14 mouse cellular contexts compared by ENCODE assay signal in genomic region chr7:143109696-143110095, GRCm38 (mm10). TPM values are rescaled to one million over a fixed set of nuclear protein-coding genes. Genes with fewer than 3 reads are reported as not detected.
DNase-seq lines count a peak whose midpoint lies in the region; ATAC-seq lines count a peak whose summit lies in the region.
"Had no signal": no experiment of that assay in that cellular context is flagged by ENCODE, and none has a peak within 500 bp of the region (broad histone marks: within the 10 kb centered on the region; RNA-seq: fewer than 3 reads in every experiment).

No protein-coding gene starts in this region.

- peaks cover 41% of the 10 kb centered on the region for H3K27me3 ChIP-seq in embryonic facial prominence, embryonic 11.5 days (ENCODE audit: control insufficient read depth, insufficient read depth, low read length)
- H3K27me3 ChIP-seq in embryonic facial prominence, embryonic 10.5 days (replicated peaks; ENCODE audit: low read depth, poor library complexity, severe bottlenecking), result peaks cover 80% of the 10 kb centered on the region
- peaks cover 67% of the 10 kb centered on the region for H3K27me3 ChIP-seq in hindbrain, embryonic 10.5 days (ENCODE audit: insufficient read depth, poor library complexity, severe bottlenecking)
- peaks cover 32% of the 10 kb centered on the region for H3K27me3 ChIP-seq in hindbrain, embryonic 16.5 days (replicated peaks; ENCODE audit: control insufficient read depth, insufficient read depth, low read length)
- peaks cover 38% of the 10 kb centered on the region for H3K27me3 ChIP-seq in lung, embryonic 16.5 days (ENCODE audit: control insufficient read depth, insufficient read depth, low read depth, low read length)
- peaks cover 69% of the 10 kb centered on the region for H3K27me3 ChIP-seq in limb, embryonic 10.5 days (ENCODE audit: low read depth, poor library complexity, severe bottlenecking)

- H3K4me3 ChIP-seq in embryonic facial prominence, embryonic 11.5 days (ENCODE audit: low read depth, low read length), result no peak overlapping the region
- no peak overlapping the region for H3K4me3 ChIP-seq in embryonic facial prominence, embryonic 10.5 days
- no peak overlapping the region for H3K4me3 ChIP-seq in hindbrain, embryonic 10.5 days
- no peak overlapping the region for H3K4me3 ChIP-seq in hindbrain, embryonic 16.5 days (ENCODE audit: low read length)
- H3K4me3 ChIP-seq in lung, embryonic 16.5 days (ENCODE audit: low read length), result no peak overlapping the region
- H3K4me3 ChIP-seq in limb, embryonic 10.5 days, result no peak overlapping the region
- H3K4me3 ChIP-seq: left cerebral cortex, adult 2 months; megakaryocyte, embryonic 14.5 days had no signal

- no peak overlapping the region for H3K27ac ChIP-seq in embryonic facial prominence, embryonic 11.5 days (replicated peaks; ENCODE audit: low read depth, low read length)
- H3K27ac ChIP-seq in embryonic facial prominence, embryonic 10.5 days (replicated peaks), result no peak overlapping the region
- 0 out of 2 replicates have a peak overlapping the region, but pooled peaks have one; percentile 12 for H3K27ac ChIP-seq in hindbrain, embryonic 10.5 days
- no peak overlapping the region for H3K27ac ChIP-seq in hindbrain, embryonic 16.5 days (ENCODE audit: low read depth, low read length)
- peak overlapping the region; percentile 85 for H3K27ac ChIP-seq in lung, embryonic 16.5 days (ENCODE audit: low read length)
- peak overlapping the region; percentile 2; the same call in 1 of the 2 replicates for H3K27ac ChIP-seq in limb, embryonic 10.5 days
- H3K27ac ChIP-seq: left cerebral cortex, adult 2 months; liver, embryonic 14.5 days had no signal

- no peak for DNase-seq in embryonic facial prominence, embryonic 11.5 days (ENCODE audit: low spot score)
- no peak for DNase-seq in embryonic facial prominence, embryonic 10.5 days (ENCODE audit: low spot score)
- no peak for DNase-seq in hindbrain, embryonic 10.5 days (ENCODE audit: low spot score)
- no peak for DNase-seq in lung, postnatal 14 days
- no peak for DNase-seq in limb, embryonic 10.5 days (ENCODE audit: low spot score)
- DNase-seq in embryo, embryonic 11 days, result no peak
- DNase-seq: cerebellum, adult 9-10 months; thymus, postnatal 14 days had no signal

- 37% methylated on average over 3 of the region's 3 CpGs for WGBS in embryonic facial prominence, embryonic 11.5 days
- WGBS in embryonic facial prominence, embryonic 10.5 days, result 63% methylated on average over 3 of the region's 3 CpGs
- 59% methylated on average over 3 of the region's 3 CpGs for WGBS in hindbrain, embryonic 10.5 days
- 81% methylated on average over 3 of the region's 3 CpGs for WGBS in hindbrain, embryonic 16.5 days
- 49% methylated on average over 3 of the region's 3 CpGs for WGBS in lung, embryonic 16.5 days
- 81% methylated on average over 3 of the region's 3 CpGs for WGBS in limb, embryonic 10.5 days

- no peak overlapping the region for H3K4me2 ChIP-seq in embryonic facial prominence, embryonic 11.5 days (ENCODE audit: low read depth, low read length)
- H3K4me2 ChIP-seq in hindbrain, embryonic 16.5 days (ENCODE audit: low read length), result no peak overlapping the region
- H3K4me2 ChIP-seq in lung, embryonic 16.5 days (ENCODE audit: low read depth, low read length), result peak overlapping the region; percentile 39

- no peak overlapping the region for H3K9ac ChIP-seq in embryonic facial prominence, embryonic 11.5 days (replicated peaks; ENCODE audit: low read length)
- H3K9ac ChIP-seq in hindbrain, embryonic 16.5 days (ENCODE audit: low read depth, low read length), result no peak overlapping the region
- no peak overlapping the region for H3K9ac ChIP-seq in lung, embryonic 16.5 days (ENCODE audit: low read length)
- H3K9ac ChIP-seq: liver, embryonic 14.5 days had no signal

- ATAC-seq in embryonic facial prominence, embryonic 11.5 days (replicated peaks; ENCODE audit: insufficient number of reproducible peaks, low FRiP score, low TSS enrichment, low read depth), result 0 out of 2 replicates have a peak, but pooled peaks have one; percentile 36
- ATAC-seq in hindbrain, embryonic 16.5 days, result no peak
- ATAC-seq in lung, embryonic 16.5 days (ENCODE audit: low read depth), result no peak

- H3K36me3 ChIP-seq in embryonic facial prominence, embryonic 11.5 days (replicated peaks; ENCODE audit: control insufficient read depth, insufficient read depth, low read depth, low read length), result no peaks in the 10 kb centered on the region
- H3K36me3 ChIP-seq in embryonic facial prominence, embryonic 10.5 days (replicated peaks), result no peaks in the 10 kb centered on the region
- H3K36me3 ChIP-seq in hindbrain, embryonic 10.5 days, result no peaks in the 10 kb centered on the region
- no peaks in the 10 kb centered on the region for H3K36me3 ChIP-seq in hindbrain, embryonic 16.5 days (ENCODE audit: control insufficient read depth, insufficient read depth, low read length)
- no peaks in the 10 kb centered on the region for H3K36me3 ChIP-seq in lung, embryonic 16.5 days (ENCODE audit: control insufficient read depth, insufficient read depth, low read length)
- no peaks in the 10 kb centered on the region for H3K36me3 ChIP-seq in limb, embryonic 10.5 days

- H3K9me3 ChIP-seq in embryonic facial prominence, embryonic 11.5 days (replicated peaks; ENCODE audit: control insufficient read depth, low read length), result no peaks in the 10 kb centered on the region
- peaks cover 2% of the 10 kb centered on the region; the same call in 1 of the 2 replicates for H3K9me3 ChIP-seq in embryonic facial prominence, embryonic 10.5 days
- peaks cover 6% of the 10 kb centered on the region for H3K9me3 ChIP-seq in hindbrain, embryonic 10.5 days
- no peaks in the 10 kb centered on the region for H3K9me3 ChIP-seq in hindbrain, embryonic 16.5 days (ENCODE audit: control insufficient read depth, low read length)
- no peaks in the 10 kb centered on the region for H3K9me3 ChIP-seq in lung, embryonic 16.5 days (ENCODE audit: control insufficient read depth, low read length)
- no peaks in the 10 kb centered on the region for H3K9me3 ChIP-seq in limb, embryonic 10.5 days (replicated peaks)

- peaks cover 6% of the 10 kb centered on the region for H3K4me1 ChIP-seq in embryonic facial prominence, embryonic 11.5 days (ENCODE audit: control insufficient read depth, insufficient read depth, low read length)
- peaks cover 28% of the 10 kb centered on the region for H3K4me1 ChIP-seq in embryonic facial prominence, embryonic 10.5 days
- peaks cover 36% of the 10 kb centered on the region for H3K4me1 ChIP-seq in hindbrain, embryonic 10.5 days (replicated peaks)
- peaks cover 8% of the 10 kb centered on the region; the same call in 1 of the 2 replicates for H3K4me1 ChIP-seq in hindbrain, embryonic 16.5 days (ENCODE audit: control insufficient read depth, insufficient read depth, low read depth, low read length)
- H3K4me1 ChIP-seq in lung, embryonic 16.5 days (replicated peaks; ENCODE audit: control insufficient read depth, insufficient read depth, low read length), result peaks cover 20% of the 10 kb centered on the region
- H3K4me1 ChIP-seq in limb, embryonic 10.5 days, result peaks cover 31% of the 10 kb centered on the region

RNA-seq across cellular contexts. Expression of gene Kcnq1, which starts 3.5 kb away (rescaled TPM):
- 0.81 and 1.5 TPM in 2 replicates for polyA plus RNA-seq in embryonic facial prominence, embryonic 11.5 days (2014; fragmentation: Nextera tagmentation; extraction: Ambion mirVana)
- polyA plus RNA-seq in embryonic facial prominence, embryonic 10.5 days (2016; fragmentation: Nextera tagmentation; extraction: Ambion mirVana), result 1.0 and 1.5 TPM in 2 replicates
- 0.98 and 2.3 TPM in 2 replicates for polyA plus RNA-seq in hindbrain, embryonic 10.5 days (2016; fragmentation: Nextera tagmentation; extraction: Ambion mirVana)
- polyA plus RNA-seq in hindbrain, embryonic 16.5 days (2015; fragmentation: Nextera tagmentation; extraction: Ambion mirVana), result 1.3 and 2.2 TPM in 2 replicates
- polyA plus RNA-seq in lung, embryonic 16.5 days (2015; fragmentation: Nextera tagmentation; extraction: Ambion mirVana), result 7.1 and 9.6 TPM in 2 replicates
- polyA plus RNA-seq in limb, embryonic 10.5 days (2016; fragmentation: Nextera tagmentation; extraction: Ambion mirVana), result 0.94 and 1.0 TPM in 2 replicates

RNA-seq across cellular contexts. Expression of gene Trpm5, which starts 15.3 kb away (rescaled TPM):
- 0.84 and 1.1 TPM in 2 replicates for polyA plus RNA-seq in embryonic facial prominence, embryonic 11.5 days (2014; fragmentation: Nextera tagmentation; extraction: Ambion mirVana)
- polyA plus RNA-seq in embryonic facial prominence, embryonic 10.5 days (2016; fragmentation: Nextera tagmentation; extraction: Ambion mirVana), result 0.60 and 0.77 TPM in 2 replicates
- 0.55 and 0.71 TPM in 2 replicates for polyA plus RNA-seq in hindbrain, embryonic 10.5 days (2016; fragmentation: Nextera tagmentation; extraction: Ambion mirVana)
- polyA plus RNA-seq in hindbrain, embryonic 16.5 days (2015; fragmentation: Nextera tagmentation; extraction: Ambion mirVana), result 2.1 and 3.2 TPM in 2 replicates
- 3.9 and 4.8 TPM in 2 replicates for polyA plus RNA-seq in lung, embryonic 16.5 days (2015; fragmentation: Nextera tagmentation; extraction: Ambion mirVana)
- polyA plus RNA-seq in limb, embryonic 10.5 days (2016; fragmentation: Nextera tagmentation; extraction: Ambion mirVana), result 0.88 and 1.9 TPM in 2 replicates
- polyA plus RNA-seq: cortical plate, adult 2 months had no signal

RNA-seq across cellular contexts. Expression of gene Tssc4, which starts 40.6 kb away (rescaled TPM):
- 59.8 and 65.2 TPM in 2 replicates for polyA plus RNA-seq in embryonic facial prominence, embryonic 11.5 days (2014; fragmentation: Nextera tagmentation; extraction: Ambion mirVana)
- polyA plus RNA-seq in embryonic facial prominence, embryonic 10.5 days (2016; fragmentation: Nextera tagmentation; extraction: Ambion mirVana), result 130 and 132 TPM in 2 replicates
- 130 and 134 TPM in 2 replicates for polyA plus RNA-seq in hindbrain, embryonic 10.5 days (2016; fragmentation: Nextera tagmentation; extraction: Ambion mirVana)
- polyA plus RNA-seq in hindbrain, embryonic 16.5 days (2015; fragmentation: Nextera tagmentation; extraction: Ambion mirVana), result 97.4 and 98.7 TPM in 2 replicates
- 98.9 and 100 TPM in 2 replicates for polyA plus RNA-seq in lung, embryonic 16.5 days (2015; fragmentation: Nextera tagmentation; extraction: Ambion mirVana)
- 145 and 157 TPM in 2 replicates for polyA plus RNA-seq in limb, embryonic 10.5 days (2016; fragmentation: Nextera tagmentation; extraction: Ambion mirVana)

RNA-seq across cellular contexts. Expression of gene Cd81, which starts 57.2 kb away (rescaled TPM):
- polyA plus RNA-seq in embryonic facial prominence, embryonic 11.5 days (2014; fragmentation: Nextera tagmentation; extraction: Ambion mirVana), result 286 and 304 TPM in 2 replicates
- 251 and 255 TPM in 2 replicates for polyA plus RNA-seq in embryonic facial prominence, embryonic 10.5 days (2016; fragmentation: Nextera tagmentation; extraction: Ambion mirVana)
- polyA plus RNA-seq in hindbrain, embryonic 10.5 days (2016; fragmentation: Nextera tagmentation; extraction: Ambion mirVana), result 238 and 265 TPM in 2 replicates
- polyA plus RNA-seq in hindbrain, embryonic 16.5 days (2015; fragmentation: Nextera tagmentation; extraction: Ambion mirVana), result 532 and 585 TPM in 2 replicates
- polyA plus RNA-seq in lung, embryonic 16.5 days (2015; fragmentation: Nextera tagmentation; extraction: Ambion mirVana), result 765 and 788 TPM in 2 replicates
- polyA plus RNA-seq in limb, embryonic 10.5 days (2016; fragmentation: Nextera tagmentation; extraction: Ambion mirVana), result 267 and 310 TPM in 2 replicates

Comparison
In these comparisons a context has a peak if more than half of its experiments do, and no peak if none do; other contexts are left out.
1. H3K27ac ChIP-seq: peak in hindbrain, embryonic 10.5 days (single experiment), lung, embryonic 16.5 days (single experiment) and limb, embryonic 10.5 days (single experiment); none in embryonic facial prominence, embryonic 11.5 days (single experiment), embryonic facial prominence, embryonic 10.5 days (single experiment) and hindbrain, embryonic 16.5 days (single experiment).